Mouse (Mus musculus) layer of hippocampus, postnatal 25 days (tissue): Measurements from ENCODE around the gene Gm28038. TPM values are rescaled to one million over a fixed set of nuclear protein-coding genes. Genes with fewer than 3 reads are reported as not detected.

Experiments
- DNase-seq, 2 experiments: peaks; one replicate each; pipeline ENCODE4 v3.0.0; 2022; ENCODE audit warnings: mixed read lengths in 2 of 2, low spot score in 1 of 2; ENCODE audit errors: extremely low spot score in 1 of 2
- total RNA-seq, 2 experiments: library from RNA; stranded (reverse); gene quantifications; 2 replicates each; pipeline ENCODE4 v1.2.3; 2021

Gene Gm28038
- total RNA-seq: not detected

- no peak for DNase-seq
These were observed at the start of gene Gm28038 for GRCm38 (mm10) chr2:30280743-30281142. Gene Gm28038 (plus strand): TSS chr2:30281043.

GRCm38 (mm10) chr2:30235593-30235992 is 45.2 kb upstream of the Gm28038 start:
- DNase-seq: no peak

- DNase-seq: no peak
These were observed 44.2 kb upstream of the Gm28038 start for GRCm38 (mm10) chr2:30236426-30237198.

- peak; percentile 99 for DNase-seq
These were observed 43.5 kb upstream of the Gm28038 start, which contains the start of gene Lrrc8a for GRCm38 (mm10) chr2:30237199-30237880. Gene Lrrc8a (plus strand): TSS chr2:30237715.

- peak; percentile 40 to 54 for DNase-seq
These were observed 43.0 kb upstream of the Gm28038 start for GRCm38 (mm10) chr2:30237881-30238280.

- no peak for DNase-seq
These were observed 41.9 kb upstream of the Gm28038 start for GRCm38 (mm10) chr2:30238906-30239465.

- peak in 1 of 2 experiments; percentile 3 for DNase-seq
These were observed 41.1 kb upstream of the Gm28038 start for GRCm38 (mm10) chr2:30239777-30240176.

GRCm38 (mm10) chr2:30240267-30240666 is 40.6 kb upstream of the Gm28038 start, which contains the start of gene Gm28035:
Gene Gm28035 (plus strand): TSS chr2:30240567.
- DNase-seq: no peak

- no peak for DNase-seq
These were observed 38.3 kb upstream of the Gm28038 start for GRCm38 (mm10) chr2:30242509-30242908.

- no peak for DNase-seq
These were observed 37.5 kb upstream of the Gm28038 start for GRCm38 (mm10) chr2:30243391-30243790.

- DNase-seq: no peak
These were observed 36.2 kb upstream of the Gm28038 start for GRCm38 (mm10) chr2:30244595-30245178.

GRCm38 (mm10) chr2:30247036-30247435 is 33.8 kb upstream of the Gm28038 start:
- DNase-seq: no peak

GRCm38 (mm10) chr2:30247681-30248080 is 33.2 kb upstream of the Gm28038 start:
- DNase-seq: no peak

GRCm38 (mm10) chr2:30249182-30249581 is 31.7 kb upstream of the Gm28038 start:
- no peak for DNase-seq

GRCm38 (mm10) chr2:30250166-30251128 is 30.4 kb upstream of the Gm28038 start:
- no peak for DNase-seq

GRCm38 (mm10) chr2:30251417-30252104 is 29.3 kb upstream of the Gm28038 start:
- DNase-seq: no peak

- DNase-seq: no peak
These were observed 28.3 kb upstream of the Gm28038 start for GRCm38 (mm10) chr2:30252521-30252920.

- DNase-seq: no peak
These were observed 27.0 kb upstream of the Gm28038 start for GRCm38 (mm10) chr2:30253809-30254208.
